Mouse (Mus musculus) right cerebral cortex, postnatal 25 days (tissue): ENCODE measurements at regions not wholly inside any gene's neighbourhood (a gene's known extent, or its start where the extent isn't known, plus 50 kb on each side); places are given as distances from the start of the nearest gene placed in this dataset.

Experiments used
- DNase-seq: peaks from one replicate; pipeline ENCODE4 v3.0.0; 2022

DNA sequence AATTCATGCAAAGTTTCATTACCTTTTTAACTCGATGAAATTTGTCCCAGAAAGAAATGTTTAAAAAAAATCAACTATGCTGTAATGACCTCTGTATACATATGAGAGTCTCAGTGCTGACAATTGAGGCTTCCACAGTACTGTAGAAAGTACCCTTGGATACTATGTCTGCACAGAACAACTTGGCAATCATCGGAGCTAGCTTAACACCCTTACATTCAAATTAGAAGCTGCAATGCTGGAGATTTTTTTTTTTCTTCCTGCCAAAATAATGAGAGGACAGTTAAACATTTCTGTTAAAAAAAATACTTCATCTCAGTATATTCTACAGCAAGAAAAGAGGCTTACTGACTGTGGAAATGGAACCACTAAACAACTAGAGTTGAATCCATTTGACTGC is 452.1 kb upstream of the Cntn6 start:
- DNase-seq, result no peak

- no peak for DNase-seq
These were observed 436.6 kb upstream of the Cntn6 start for GRCm38 (mm10) chr6:104055996-104056395.

- DNase-seq, result no peak
These were observed 430.8 kb upstream of the Cntn6 start for GRCm38 (mm10) chr6:104061692-104062263.

- DNase-seq, result no peak
These were observed 412.0 kb upstream of the Cntn6 start for GRCm38 (mm10) chr6:104080581-104080980.

GRCm38 (mm10) chr6:104082242-104082641 is 410.3 kb upstream of the Cntn6 start:
- DNase-seq, result no peak

DNA sequence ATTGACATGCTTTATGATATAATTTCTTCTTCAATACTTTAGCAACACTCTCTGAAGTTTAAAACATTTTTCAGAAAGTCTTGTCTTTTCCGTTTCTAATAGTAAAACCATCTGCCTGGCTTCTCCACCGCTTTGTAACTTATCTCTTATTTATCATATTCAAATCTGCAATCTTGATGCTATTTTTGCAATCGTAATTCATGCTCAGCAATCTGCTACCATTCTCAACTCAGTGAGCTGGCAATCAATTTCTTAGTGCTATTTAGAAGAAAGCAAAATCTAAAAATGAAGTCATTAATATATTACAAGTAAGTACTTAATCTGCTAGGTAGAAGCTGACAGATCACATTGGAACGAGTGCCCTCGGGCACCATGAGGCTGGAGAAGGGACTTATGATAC is 384.2 kb upstream of the Cntn6 start:
- DNase-seq, result no peak
